Mouse (Mus musculus): ENCODE measurements around the gene Zdhhc8.
"Not testable (repeated sequence)": the region's sequence is repeated elsewhere in the genome, so short reads cannot be mapped to it uniquely, and the experiment has no call there.

Gene Zdhhc8

DNA sequence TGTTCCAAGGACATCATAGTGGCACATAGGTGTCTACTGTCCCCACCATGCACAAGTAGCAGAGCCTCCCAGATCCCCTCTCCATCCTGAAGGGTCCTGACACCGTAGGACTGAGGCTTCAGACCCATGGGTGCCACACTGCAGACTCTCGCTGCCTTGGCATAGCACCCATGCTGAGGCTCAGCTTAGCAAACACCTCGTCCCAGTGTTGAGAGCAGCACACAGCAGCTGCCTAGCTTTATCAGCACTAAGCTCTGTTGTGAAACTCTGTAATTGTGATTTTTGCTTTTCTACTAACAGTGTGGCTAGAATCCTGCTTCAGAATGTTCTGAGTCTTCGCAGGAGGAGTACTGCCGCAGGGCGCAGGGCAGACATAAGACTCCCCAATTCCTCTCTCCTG, 37.1 kb downstream of the Zdhhc8 start:
- DNase-seq (ENCODE audit: low read depth, low spot score), result no peak

DNA sequence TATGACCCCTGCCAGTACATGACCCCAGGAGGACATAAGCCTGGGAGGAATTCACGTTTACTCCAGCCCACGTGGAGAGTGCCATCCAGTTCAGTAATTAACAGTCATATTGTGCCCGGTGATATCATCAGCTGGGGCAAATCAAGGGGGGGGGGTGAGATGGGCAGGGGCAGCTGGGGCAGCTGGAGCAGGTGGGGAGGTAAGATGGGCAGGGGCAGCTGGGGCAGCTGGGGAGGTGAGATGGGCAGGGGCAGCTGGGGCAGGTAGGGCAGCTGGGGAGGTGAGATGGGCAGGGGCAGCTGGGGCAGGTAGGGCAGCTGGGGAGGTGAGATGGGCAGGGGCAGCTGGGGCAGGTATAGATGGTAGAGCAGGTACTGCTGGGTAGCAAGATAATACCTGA, 39.4 kb downstream of the Zdhhc8 start:
- not testable (repeated sequence) for DNase-seq (ENCODE audit: low read depth, low spot score)

DNA sequence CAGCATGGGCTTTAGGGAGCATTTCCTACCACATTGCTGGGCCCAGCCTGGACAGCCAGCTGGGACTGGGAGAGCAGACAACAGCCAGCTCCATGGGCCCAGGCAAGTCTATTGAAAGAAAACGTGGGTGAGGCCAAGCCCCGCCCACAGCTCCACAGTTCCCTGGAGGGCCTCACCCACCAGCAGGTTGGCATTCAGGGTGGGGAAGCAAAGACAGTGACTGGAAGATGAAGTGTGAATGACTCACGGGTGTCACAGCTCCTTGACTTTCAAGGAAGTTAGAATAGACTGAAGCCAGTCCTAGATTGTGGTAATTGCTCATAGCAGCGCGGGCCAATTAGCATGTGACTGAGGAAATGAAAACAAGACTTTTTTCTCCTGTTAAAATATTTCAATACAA, 39.9 kb downstream of the Zdhhc8 start:
- DNase-seq (ENCODE audit: low read depth, low spot score), result peak; percentile 92

DNA sequence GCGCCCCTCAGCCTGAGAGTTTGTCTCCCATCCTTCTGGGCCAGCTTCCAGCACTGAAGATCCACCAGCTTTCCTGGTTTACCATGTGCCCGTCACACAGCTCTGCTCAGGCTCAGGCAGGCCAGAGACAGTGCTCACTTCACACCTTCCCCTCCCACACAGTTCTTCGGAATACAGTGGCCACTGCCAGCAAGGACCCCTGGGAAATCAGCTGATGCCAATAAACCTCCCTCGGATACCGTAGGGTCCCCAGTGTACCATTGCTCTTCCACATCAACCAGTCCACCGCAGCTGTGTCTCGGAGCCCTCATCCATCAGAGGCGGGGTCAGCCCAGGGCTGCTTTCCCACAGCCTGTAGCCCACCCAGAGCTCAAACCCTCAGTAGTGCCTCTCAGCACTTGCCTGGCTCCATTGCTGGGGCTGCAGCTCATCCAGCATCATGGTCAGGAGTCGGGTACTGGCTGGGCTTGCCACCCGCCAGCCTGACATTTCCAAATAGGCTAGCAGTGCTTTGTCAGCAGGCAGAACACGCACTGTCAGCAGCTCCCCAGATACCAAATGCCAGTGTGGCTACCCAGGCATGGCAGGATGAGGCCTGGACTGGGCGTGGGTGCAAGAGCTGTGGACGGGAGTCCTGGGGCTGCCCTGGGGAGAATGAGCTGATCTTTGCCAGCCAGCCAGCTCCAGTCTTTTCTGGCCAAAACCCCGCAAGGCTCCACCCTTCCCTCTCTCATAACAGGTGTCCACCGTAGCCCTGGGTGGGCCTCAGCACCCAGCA, 40.5 kb downstream of the Zdhhc8 start:
- DNase-seq (ENCODE audit: low read depth, low spot score), result no peak

DNA sequence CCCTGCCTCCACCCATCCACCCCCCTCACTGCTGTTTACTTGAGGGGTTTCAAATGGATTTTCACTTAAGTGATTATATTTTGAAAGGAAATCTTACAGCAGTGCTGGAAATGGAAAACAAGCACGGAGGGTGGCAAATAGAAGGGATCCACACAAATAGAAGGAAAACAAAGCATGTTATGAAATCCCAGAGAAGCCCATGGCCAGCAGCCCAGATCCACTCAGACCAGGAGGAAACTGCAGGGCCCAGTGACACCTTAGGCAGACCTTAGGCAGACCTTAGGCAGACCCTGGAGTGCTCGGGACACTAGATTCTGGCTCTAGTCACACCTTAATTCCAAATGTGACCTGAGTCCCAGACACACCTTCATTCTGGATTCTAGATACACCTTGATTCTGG, 43.9 kb downstream of the Zdhhc8 start:
- DNase-seq (ENCODE audit: low read depth, low spot score), result no peak

DNA sequence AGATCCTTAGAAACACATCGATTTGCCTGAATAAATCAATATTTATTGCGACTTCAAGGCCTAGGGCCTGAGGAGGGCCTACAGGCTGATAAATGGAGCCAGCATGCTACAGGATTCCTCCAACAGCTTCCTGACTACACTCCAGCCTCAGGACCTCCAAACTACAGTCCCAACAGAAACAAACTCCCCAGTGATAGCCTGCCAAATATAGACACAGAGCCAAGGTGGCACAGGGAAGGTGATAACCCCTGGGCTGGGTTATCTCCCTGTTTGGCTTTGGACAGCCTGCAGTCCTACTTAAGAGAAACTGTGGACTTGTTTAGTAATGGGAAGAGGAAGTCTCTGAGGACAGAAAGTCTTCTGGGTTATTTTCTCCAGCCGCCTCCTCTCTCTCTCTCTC, 47.7 kb downstream of the Zdhhc8 start:
- no peak for DNase-seq (ENCODE audit: low read depth, low spot score)

DNA sequence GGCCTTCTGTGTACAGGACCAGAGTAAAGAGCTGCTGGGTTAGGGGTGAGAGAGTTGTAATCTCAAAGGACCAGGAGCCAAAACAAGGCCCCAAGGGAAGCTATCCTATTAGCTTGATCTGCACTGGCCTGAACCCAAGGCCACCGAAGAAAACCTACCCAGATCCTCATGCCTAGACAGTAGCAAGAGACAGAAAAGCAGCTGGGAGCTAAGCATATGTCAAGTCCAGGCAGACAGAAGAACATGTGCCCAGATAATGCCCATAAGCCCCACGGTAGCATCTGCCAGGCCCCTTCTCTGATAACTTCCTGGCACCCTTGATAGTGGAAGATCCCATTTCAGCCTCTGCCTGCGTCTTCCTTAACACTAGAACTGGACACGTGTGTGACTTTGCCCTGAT, 48.1 kb downstream of the Zdhhc8 start:
- no peak for DNase-seq (ENCODE audit: low read depth, low spot score)

DNA sequence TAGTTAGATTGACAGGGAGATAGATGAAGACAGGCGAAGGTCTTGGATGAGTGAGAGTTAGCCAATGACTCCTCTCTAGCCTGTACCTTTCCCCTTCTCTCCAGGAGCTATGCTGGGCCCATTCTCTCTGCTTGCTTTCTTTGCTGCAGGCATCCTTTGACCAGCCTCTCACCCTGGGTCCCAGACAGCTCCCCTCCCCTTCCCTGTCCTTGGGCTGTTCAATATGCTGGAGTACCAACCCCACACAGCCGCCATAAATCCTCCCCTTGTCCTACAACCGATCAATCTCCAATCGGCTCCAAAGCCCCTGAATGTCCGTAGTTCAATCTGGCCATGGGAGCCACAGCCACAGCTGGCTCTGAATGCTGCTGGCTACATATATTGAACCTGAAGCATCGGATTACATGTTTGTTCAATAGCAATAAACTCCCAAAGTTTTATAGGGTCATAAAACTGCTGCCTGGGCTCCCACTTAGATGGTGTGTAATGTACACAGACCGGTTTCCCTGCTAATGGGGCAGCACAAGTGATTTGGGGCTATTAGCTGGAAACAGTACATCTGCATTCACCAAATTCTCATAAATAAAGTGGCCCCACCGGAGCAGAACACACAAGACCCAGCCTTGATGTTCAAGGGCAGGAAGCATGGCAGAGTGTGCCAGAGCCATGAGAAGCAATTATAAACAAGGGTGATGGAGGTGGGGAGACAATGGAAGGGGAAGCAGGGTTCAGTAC, 49.1 kb downstream of the Zdhhc8 start:
- DNase-seq (ENCODE audit: low read depth, low spot score), result no peak

DNA sequence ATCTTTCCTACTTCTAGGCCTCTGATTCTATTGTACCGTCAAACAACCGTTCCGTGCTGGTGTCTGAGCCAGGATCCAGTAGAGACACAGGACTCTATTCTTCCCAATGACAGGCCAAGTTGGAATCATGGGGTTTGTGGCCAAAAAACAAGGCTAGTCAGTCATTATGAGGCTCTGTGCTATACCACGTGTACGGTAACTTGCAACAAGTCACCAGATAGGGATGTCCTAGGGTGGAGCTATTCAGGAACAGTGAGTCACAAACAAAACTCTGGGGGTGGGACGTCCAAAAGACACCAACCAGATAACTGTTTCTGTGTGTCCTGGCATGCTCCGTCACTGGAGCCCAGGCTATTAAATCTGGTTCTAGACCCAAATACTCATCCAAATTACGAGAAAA, 52.2 kb downstream of the Zdhhc8 start:
- DNase-seq (ENCODE audit: low read depth, low spot score), result no peak

DNA sequence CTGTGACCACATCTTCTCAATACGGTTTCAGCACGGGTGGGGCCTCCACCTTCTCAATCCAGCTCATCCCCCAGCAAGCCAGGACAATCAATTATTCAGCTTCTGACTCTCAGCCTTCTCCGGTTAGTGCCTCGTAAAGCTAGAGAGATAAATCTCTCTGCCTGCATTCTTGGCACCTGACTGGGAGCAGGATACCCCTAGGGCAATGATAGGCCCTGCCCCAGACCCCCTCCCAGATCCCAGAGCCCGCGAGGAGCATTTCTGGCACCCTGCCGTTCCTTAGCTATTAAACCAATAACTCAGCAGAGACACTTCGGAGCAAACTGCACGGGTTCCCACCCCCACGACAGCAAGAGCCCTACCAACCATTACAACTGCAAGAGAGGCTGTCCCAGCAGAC, 53.5 kb downstream of the Zdhhc8 start:
- DNase-seq (ENCODE audit: low read depth, low spot score), result no peak

DNA sequence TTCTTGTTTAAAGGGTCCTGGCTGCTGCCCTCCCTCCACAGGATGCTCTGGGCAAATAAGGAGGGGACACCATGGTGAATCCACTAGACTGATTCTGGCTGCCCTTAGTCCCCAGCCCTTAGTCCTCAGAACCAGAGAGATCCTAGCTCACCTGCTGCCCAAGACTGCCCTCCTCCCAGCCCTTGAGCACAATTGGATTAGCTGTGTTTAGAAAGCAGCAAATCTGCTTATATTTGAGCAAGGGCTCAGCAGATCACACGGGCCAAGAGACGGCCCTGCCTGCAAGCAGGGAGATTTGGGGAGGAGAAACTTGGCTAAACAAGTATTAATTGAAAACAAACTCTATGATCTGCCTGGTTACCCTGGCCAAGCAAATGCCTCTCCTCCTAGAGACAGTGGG, 55.3 kb downstream of the Zdhhc8 start:
- no peak for DNase-seq (ENCODE audit: low read depth, low spot score)

DNA sequence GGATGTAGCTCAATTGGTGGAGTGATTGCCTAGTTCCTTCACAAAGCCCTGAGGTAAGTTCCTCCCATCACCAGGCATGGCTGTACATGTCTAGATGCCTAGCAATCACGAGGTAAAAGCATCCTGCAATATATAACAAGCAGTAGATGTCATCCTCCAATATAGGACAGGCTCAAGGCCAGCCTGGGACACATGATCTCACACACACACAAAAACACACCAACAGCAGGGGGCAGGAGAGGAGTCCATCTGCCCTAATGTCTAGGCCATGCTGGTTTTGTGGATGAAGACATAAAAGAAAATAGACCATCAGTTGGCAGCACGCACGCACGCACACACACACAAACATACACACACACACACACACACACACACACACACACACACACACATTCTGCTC, 58.2 kb downstream of the Zdhhc8 start:
- no peak for DNase-seq (ENCODE audit: low read depth, low spot score)

DNA sequence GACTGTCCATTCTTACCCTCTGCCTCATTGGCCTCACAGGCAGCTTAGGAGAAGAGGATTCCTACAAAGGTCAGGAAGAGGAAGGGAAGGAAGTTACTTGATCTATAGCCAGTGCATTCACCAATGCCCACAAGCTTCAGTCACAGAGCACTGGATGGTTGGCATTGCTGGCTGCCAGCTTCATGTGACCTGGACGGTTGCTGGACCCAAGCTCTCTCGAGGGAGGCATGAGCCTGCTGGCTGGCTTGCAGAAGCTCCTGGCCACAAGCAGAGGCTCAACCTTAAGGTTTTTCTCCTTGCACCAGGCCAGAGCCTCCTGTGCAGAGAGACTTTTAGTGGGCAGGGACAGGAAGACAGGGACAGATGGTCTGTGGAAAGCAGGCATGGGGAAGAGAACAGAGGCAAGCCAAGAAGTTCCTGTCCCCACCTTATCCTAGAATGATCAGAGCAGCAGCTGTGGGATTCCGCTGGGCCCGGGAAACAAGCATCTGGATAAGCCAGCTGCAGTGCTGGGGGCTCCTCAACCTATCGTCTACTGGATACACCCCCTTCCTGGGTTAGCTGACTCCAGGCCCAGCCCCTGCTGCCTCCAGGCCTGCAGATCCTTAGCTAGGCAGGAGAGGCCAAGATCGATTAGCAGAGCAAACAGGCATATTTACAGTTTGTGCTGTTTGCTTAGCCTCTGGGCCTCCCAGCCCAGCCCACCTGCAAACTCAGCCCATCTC, 59.0 kb downstream of the Zdhhc8 start:
- DNase-seq (ENCODE audit: low read depth, low spot score), result no peak

DNA sequence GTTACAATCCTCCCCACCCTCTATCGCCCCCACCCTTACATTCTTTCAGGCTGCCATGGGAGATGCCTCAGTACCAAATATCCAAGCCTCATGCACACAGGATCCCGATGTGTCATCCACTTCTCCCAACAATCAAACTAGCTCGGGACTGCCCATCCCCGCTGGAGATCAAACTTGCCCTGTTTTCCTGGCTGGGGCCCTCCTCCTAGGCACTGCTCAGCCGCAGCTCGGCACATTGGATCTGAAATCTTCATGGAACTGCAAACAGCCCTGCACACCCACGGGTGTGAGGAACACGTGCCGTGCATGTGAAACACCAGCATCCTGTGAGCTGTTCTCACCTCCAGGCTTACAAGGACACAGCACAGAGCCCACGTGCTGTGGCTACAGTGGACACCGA, 61.1 kb downstream of the Zdhhc8 start:
- DNase-seq (ENCODE audit: low read depth, low spot score), result peak; percentile 83

DNA sequence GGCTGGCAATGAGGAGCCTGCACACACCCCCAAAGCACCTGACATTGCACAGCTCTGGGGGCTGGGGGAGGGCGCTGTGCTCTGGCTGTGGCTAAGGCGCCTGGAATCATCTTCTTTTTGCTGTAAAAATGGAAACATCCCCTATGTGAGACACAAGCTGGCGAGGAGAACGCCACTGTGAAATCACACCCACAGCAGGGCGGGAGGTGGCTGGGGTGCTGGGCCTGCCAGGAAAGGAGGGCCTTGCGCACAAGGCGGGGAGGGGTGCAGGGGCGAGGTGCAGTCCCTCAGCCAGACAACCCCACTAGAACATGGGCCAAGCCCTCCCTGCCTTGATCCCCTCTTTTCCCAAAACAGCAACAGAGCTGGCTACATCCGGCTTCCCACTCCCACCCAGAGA, 61.7 kb downstream of the Zdhhc8 start:
- peak; percentile 90 for DNase-seq (ENCODE audit: low read depth, low spot score)

DNA sequence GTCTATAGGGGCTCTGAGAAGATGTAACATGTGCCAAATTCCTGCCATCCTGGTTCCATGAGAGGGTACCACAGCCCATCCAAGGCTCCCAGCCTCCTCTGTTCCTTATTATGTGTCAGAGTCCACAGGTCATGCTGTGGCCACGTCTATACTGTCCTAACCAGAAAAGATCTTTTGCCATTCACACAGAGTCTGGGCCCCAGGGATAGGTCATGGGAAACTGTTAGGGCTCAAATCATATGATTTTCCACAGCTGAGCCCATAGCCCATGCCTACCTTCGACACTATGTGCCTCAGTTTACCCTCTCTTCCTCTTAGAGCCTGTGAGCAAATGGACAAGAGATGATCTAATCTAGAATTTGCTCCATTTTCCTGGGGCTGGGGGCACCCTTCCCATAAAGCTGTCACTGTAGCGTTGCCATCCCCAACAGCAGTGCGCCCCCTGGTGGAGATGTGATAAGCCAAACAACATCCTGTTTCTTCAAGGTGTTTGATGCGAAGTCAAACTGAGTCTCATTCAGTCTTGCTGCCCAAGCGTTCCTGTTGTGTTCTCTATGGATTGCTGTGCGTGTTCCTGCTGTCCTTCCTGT, 62.6 kb downstream of the Zdhhc8 start:
- DNase-seq (ENCODE audit: low read depth, low spot score), result no peak
